Mouse (Mus musculus) liver, embryonic 11.5 days (tissue): Measurements from ENCODE around the gene Ppp1r3c. TPM values are rescaled to one million over a fixed set of nuclear protein-coding genes. Genes with fewer than 3 reads are reported as not detected.

Source experiments
- ATAC-seq: fragments of 200-750 bp; cut with Nextera tagmentation; replicated peaks from 2 replicates; pipeline ENCODE4 v1.8.0; 2017; ENCODE audit warnings: moderate number of reproducible peaks, mild to moderate bottlenecking, moderate TSS enrichment, moderate library complexity; ENCODE audit not compliant: low FRiP score
- DNase-seq: peaks from one replicate; pipeline ENCODE4 v3.0.0-alpha.2; 2017; ENCODE audit warnings: low spot score
- H3K27ac ChIP-seq: fragments of 300-500 bp; sonication (generic); 2 replicates; pipeline ENCODE4 v1.5.1; 2014; ENCODE audit warnings: mild to moderate bottlenecking, low read depth, low read length, control low read depth
- H3K27me3 ChIP-seq: fragments of 300-500 bp; sonication (generic); replicated peaks from 2 replicates; pipeline ENCODE4 v1.6.1; 2014; ENCODE audit warnings: low read length, mixed read lengths; ENCODE audit not compliant: control insufficient read depth, insufficient read depth
- H3K36me3 ChIP-seq: fragments of 300-500 bp; sonication (generic); 2 replicates; pipeline ENCODE4 v1.6.1; 2014; ENCODE audit warnings: mild to moderate bottlenecking, low read length, moderate library complexity, mixed read lengths; ENCODE audit not compliant: control insufficient read depth, insufficient read depth
- H3K4me1 ChIP-seq: fragments of 300-500 bp; sonication (generic); replicated peaks from 2 replicates; pipeline ENCODE4 v1.6.1; 2014; ENCODE audit warnings: low read length, mixed read lengths; ENCODE audit not compliant: control insufficient read depth, insufficient read depth
- H3K4me2 ChIP-seq: fragments of 300-500 bp; sonication (generic); 2 replicates; pipeline ENCODE4 v1.6.1; 2014; ENCODE audit warnings: mild to moderate bottlenecking, control low read depth, moderate library complexity
- H3K4me3 ChIP-seq: fragments of 300-500 bp; sonication (generic); 2 replicates; pipeline ENCODE4 v1.5.1; 2014; ENCODE audit warnings: low read depth, low read length, control low read depth
- H3K9ac ChIP-seq: fragments of 300-500 bp; sonication (generic); 2 replicates; pipeline ENCODE4 v1.6.1; 2014; ENCODE audit warnings: low read depth, low read length, control low read depth
- H3K9me3 ChIP-seq: fragments of 300-500 bp; sonication (generic); 2 replicates; pipeline ENCODE4 v1.6.1; 2016; ENCODE audit warnings: low read length, inconsistent platforms, mixed read lengths; ENCODE audit not compliant: control insufficient read depth
- WGBS: fragments of 180-500 bp; shearing (Covaris S2); extraction: QIAGEN DNeasy Blood & Tissue Kit; methylation state at CpG from one replicate; pipeline ENCODE4 v1.1.7; 2014; 5-methylcytosine and 5-hydroxymethylcytosine counted together
- polyA plus RNA-seq: library from polyadenylated mRNA; unstranded; fragments of >200 nt; fragmentation: Nextera tagmentation; extraction: Ambion mirVana; gene quantifications from 2 replicates; pipeline ENCODE4 v1.2.1, GENCODE M21; 2014

The Ppp1r3c gene
- polyA plus RNA-seq, 1 experiment from 2014 or later: 2.9 TPM

- Histone ChIP-seq H3K27me3 (no peaks in the 10 kb centered on the region), H3K4me3 (no peak overlapping the region), H3K36me3 (no peaks in the 10 kb centered on the region), H3K4me2 (no peak overlapping the region), H3K4me1 (peaks cover 4% of the 10 kb centered on the region), H3K9me3 (no peaks in the 10 kb centered on the region), H3K27ac (no peak overlapping the region), H3K9ac (no peak overlapping the region)
- ATAC-seq: no peak
- DNase-seq: no peak
- WGBS: 57% methylated on average over 2 of the region's 2 CpGs
Observed at GRCm38 (mm10) chr19:36682560-36682959, 53.9 kb downstream of the Ppp1r3c start.

Other genes with a start within 250 kb of the Ppp1r3c start
- gene Hectd2, start 182.0 kb downstream of the Ppp1r3c start, polyA plus RNA-seq: 1.3 TPM in 2 replicates
- 53.5 and 53.9 TPM in 2 replicates for gene Tnks2, start 97.6 kb upstream of the Ppp1r3c start, polyA plus RNA-seq
- 3.0 and 3.1 TPM in 2 replicates for gene Fgfbp3, start 183.0 kb upstream of the Ppp1r3c start, polyA plus RNA-seq
- gene Btaf1, start 189.4 kb upstream of the Ppp1r3c start, polyA plus RNA-seq: 29.9 and 32.4 TPM in 2 replicates